Mouse (Mus musculus) adrenal gland, adult (tissue): ENCODE data around the gene Hbq1b.
"Not testable (repeated sequence)": the region's sequence is repeated elsewhere in the genome, so short reads cannot be mapped to it uniquely, and the experiment has no call there.

ENCODE experiments used
- DNase-seq, 2 experiments: peaks; one replicate each; pipeline ENCODE4 v3.0.0; 2022 to 2023; ENCODE audit warnings: low spot score in 1 of 2; ENCODE audit not compliant: inconsistent age in 2 of 2

The Hbq1b gene

GRCm38 (mm10) chr11:32267188-32267884 lies 19.4 kb upstream of the Hbq1b start, which contains the start of gene Nprl3:
Gene Nprl3, minus strand, starts transcription at chr11:32267707.
- DNase-seq = peak; percentile 97 to 98

- no peak for DNase-seq
Observed at GRCm38 (mm10) chr11:32267964-32268363, 18.8 kb upstream of the Hbq1b start.

GRCm38 (mm10) chr11:32268952-32269351 lies 17.8 kb upstream of the Hbq1b start:
- no peak for DNase-seq

- DNase-seq = no peak
Observed at GRCm38 (mm10) chr11:32271178-32271577, 15.6 kb upstream of the Hbq1b start.

GRCm38 (mm10) chr11:32276347-32276746 lies 10.4 kb upstream of the Hbq1b start, which contains the start of gene Hba-x:
Gene Hba-x, plus strand, starts transcription at chr11:32276400.
- no peak for DNase-seq

- DNase-seq = no peak
Observed at GRCm38 (mm10) chr11:32277736-32278457, 8.9 kb upstream of the Hbq1b start.

- DNase-seq = no peak
Observed at GRCm38 (mm10) chr11:32278458-32278957, 8.3 kb upstream of the Hbq1b start.

GRCm38 (mm10) chr11:32280646-32281045 lies 6.1 kb upstream of the Hbq1b start:
- DNase-seq = no peak

GRCm38 (mm10) chr11:32281416-32282144 lies 5.2 kb upstream of the Hbq1b start:
- DNase-seq = peak in 1 of 2 experiments; percentile 38

- DNase-seq = not testable (repeated sequence)
Observed at GRCm38 (mm10) chr11:32283091-32283777, 3.5 kb upstream of the Hbq1b start, which contains the start of gene Hba-a1. Gene Hba-a1, plus strand, starts transcription at chr11:32283511.

- not testable (repeated sequence) for DNase-seq
Observed at GRCm38 (mm10) chr11:32284582-32284981, 2.2 kb upstream of the Hbq1b start.

- no peak for DNase-seq
Observed at GRCm38 (mm10) chr11:32285031-32285775, 1.6 kb upstream of the Hbq1b start.

- DNase-seq = not testable (repeated sequence)
Observed at GRCm38 (mm10) chr11:32285887-32286286, 878 bp upstream of the Hbq1b start.

- DNase-seq = no peak
Observed at GRCm38 (mm10) chr11:32287493-32287825, 694 bp downstream of the Hbq1b start.

- DNase-seq = not testable (repeated sequence)
Observed at GRCm38 (mm10) chr11:32292819-32293218, 6.1 kb downstream of the Hbq1b start.

- DNase-seq = not testable (repeated sequence)
Observed at GRCm38 (mm10) chr11:32293479-32293878, 6.7 kb downstream of the Hbq1b start.

- not testable (repeated sequence) for DNase-seq
Observed at GRCm38 (mm10) chr11:32296203-32296602, 9.4 kb downstream of the Hbq1b start, which contains the start of gene Hba-a2. Gene Hba-a2, plus strand, starts transcription at chr11:32296489.

- DNase-seq = not testable (repeated sequence)
Observed at GRCm38 (mm10) chr11:32297417-32297816, 10.7 kb downstream of the Hbq1b start.

GRCm38 (mm10) chr11:32297866-32298531 lies 11.2 kb downstream of the Hbq1b start:
- DNase-seq = no peak
